Mouse (Mus musculus) lung, adult 2 months (tissue): ENCODE data around the gene Ptprm.

Experiments used
- CTCF ChIP-seq: fragments of 200-500 bp; IDR thresholded peaks from 2 replicates; pipeline ENCODE4 v1.5.1; 2011; ENCODE audit warnings: mild to moderate bottlenecking, low read length, control low read depth; ENCODE audit not compliant: insufficient read depth
- POLR2A ChIP-seq: fragments of 200-500 bp; IDR thresholded peaks from 2 replicates; pipeline ENCODE4 v1.6.1; 2011; ENCODE audit warnings: low read depth, mild to moderate bottlenecking, control low read depth, low read length, borderline replicate concordance; ENCODE audit errors: extremely low read depth

GRCm38 (mm10) chr17:67263024-67263423 is 91.2 kb downstream of the Ptprm start:
- TF ChIP-seq CTCF (no peak), POLR2A (no peak)
